Mouse (Mus musculus) c-Kit-positive CD71-positive TER-119-positive erythroid progenitor cells, embryonic 14.5 days (primary cell): Measurements from ENCODE around the gene Ppig.

Experiments used
- DNase-seq: peaks from one replicate; pipeline ENCODE4 v3.0.0-alpha.2; 2013; ENCODE audit warnings: low spot score

The Ppig gene

GRCm38 (mm10) chr2:69763340-69763739 lies 41.0 kb downstream of the Ppig start:
- DNase-seq: no peak

- no peak for DNase-seq
Measured at GRCm38 (mm10) chr2:69764716-69765115, 42.4 kb downstream of the Ppig start.

GRCm38 (mm10) chr2:69773331-69773730 lies 51.0 kb downstream of the Ppig start:
- DNase-seq: no peak

GRCm38 (mm10) chr2:69777985-69778835 lies 55.9 kb downstream of the Ppig start:
- no peak for DNase-seq

GRCm38 (mm10) chr2:69778836-69779177 lies 56.5 kb downstream of the Ppig start:
- DNase-seq: peak; percentile 54

GRCm38 (mm10) chr2:69788974-69789373 lies 66.6 kb downstream of the Ppig start:
- no peak for DNase-seq

- DNase-seq: peak; percentile 99
Measured at GRCm38 (mm10) chr2:69789429-69790069, 67.2 kb downstream of the Ppig start, which contains the start of the genes Ccdc173 and Phospho2. TSS of gene Ccdc173 (minus strand) at chr2:69789575. TSS of gene Phospho2 (plus strand) at chr2:69789623.

GRCm38 (mm10) chr2:69790285-69790684 lies 67.9 kb downstream of the Ppig start:
- DNase-seq: peak; percentile 93

GRCm38 (mm10) chr2:69790722-69791121 lies 68.4 kb downstream of the Ppig start:
- DNase-seq: no peak

- peak; percentile 80 for DNase-seq
Measured at GRCm38 (mm10) chr2:69802911-69803312, 80.6 kb downstream of the Ppig start.
